Mouse (Mus musculus) central nervous system, embryonic 18 days (tissue): ENCODE measurements around the gene Cd151. TPM values are rescaled to one million over a fixed set of nuclear protein-coding genes. Genes with fewer than 3 reads are reported as not detected.

Experiments used
- polyA plus RNA-seq: library from polyadenylated mRNA; depleted of rRNA; stranded (reverse); fragments of >200 nt; gene quantifications from 2 replicates; pipeline ENCODE4 v1.2.3, GENCODE M21; 2012; rRNA removed

Gene Cd151
- polyA plus RNA-seq = 92.5 and 94.0 TPM in 2 replicates

GRCm38 (mm10) chr7:141467230-141468030, at the start of gene Cd151:
TSS of gene Cd151 (plus strand) at chr7:141467392.

GRCm38 (mm10) chr7:141429310-141429709, 37.9 kb upstream of the Cd151 start, which contains the start of gene Cend1:
TSS of gene Cend1 (minus strand) at chr7:141429491.

GRCm38 (mm10) chr7:141437178-141438120, 29.7 kb upstream of the Cd151 start, which contains the start of gene Slc25a22:
TSS of gene Slc25a22 (minus strand) at chr7:141437892.

GRCm38 (mm10) chr7:141443828-141444237, 23.4 kb upstream of the Cd151 start, which contains the start of gene Pidd1:
TSS of gene Pidd1 (minus strand) at chr7:141444025.

GRCm38 (mm10) chr7:141447110-141447991, 19.8 kb upstream of the Cd151 start, which contains the start of gene Rplp2:
TSS of gene Rplp2 (plus strand) at chr7:141447370.

DNA sequence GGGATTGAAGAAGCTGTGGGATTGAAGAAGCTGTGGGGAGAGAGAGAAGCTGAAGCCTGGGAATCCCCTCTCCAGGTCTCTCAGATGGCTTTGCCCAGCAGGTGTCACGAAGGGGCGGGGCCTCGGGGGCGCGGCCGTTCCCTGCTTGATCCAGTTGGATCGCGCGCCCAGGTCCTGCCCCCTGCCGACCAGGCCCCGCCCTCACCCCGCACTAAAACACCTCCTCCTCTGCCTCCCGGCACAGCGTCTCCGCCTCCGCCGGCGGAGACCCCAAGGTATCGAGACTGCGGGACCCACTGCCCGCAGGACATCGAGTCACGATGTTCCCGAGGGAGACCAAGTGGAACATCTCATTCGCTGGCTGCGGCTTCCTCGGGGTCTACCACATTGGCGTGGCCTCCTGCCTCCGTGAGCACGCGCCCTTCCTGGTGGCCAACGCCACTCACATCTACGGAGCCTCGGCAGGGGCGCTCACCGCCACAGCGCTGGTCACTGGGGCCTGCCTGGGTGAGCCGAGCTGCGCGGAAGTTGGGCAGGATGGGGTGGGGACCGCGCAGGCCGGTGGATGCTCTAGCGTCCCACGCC, 12.1 kb upstream of the Cd151 start, which contains the start of gene Pnpla2:
Gene Pnpla2, plus strand, starts transcription at position 232 of the 585 bp plus-strand sequence.

GRCm38 (mm10) chr7:141460391-141461113, 6.6 kb upstream of the Cd151 start, which contains the start of gene Cracr2b:
TSS of gene Cracr2b (plus strand) at chr7:141461094.

GRCm38 (mm10) chr7:141475011-141475804, 8.0 kb downstream of the Cd151 start, which contains the start of the genes Polr2l and Tspan4:
TSS of gene Polr2l (minus strand) at chr7:141475132.
TSS of gene Tspan4 (plus strand) at chr7:141475240.

Other genes starting within 250 kb of the Cd151 start
- 24.7 and 26.9 TPM in 2 replicates for gene Phrf1, start 238.6 kb upstream of the Cd151 start, polyA plus RNA-seq
- 4.2 and 6.9 TPM in 2 replicates for gene Irf7, start 200.9 kb upstream of the Cd151 start, polyA plus RNA-seq
- gene Cdhr5, start 190.6 kb upstream of the Cd151 start, polyA plus RNA-seq = 0.04 and 0.08 TPM in 2 replicates
- gene Sct, start 188.3 kb upstream of the Cd151 start, polyA plus RNA-seq = 1.5 and 2.2 TPM in 2 replicates
- 0.66 and 0.71 TPM in 2 replicates for gene Drd4, start 175.4 kb upstream of the Cd151 start, polyA plus RNA-seq
- 67.1 and 68.9 TPM in 2 replicates for gene Deaf1, start 139.7 kb upstream of the Cd151 start, polyA plus RNA-seq
- gene Tmem80, start 139.7 kb upstream of the Cd151 start, polyA plus RNA-seq = 53.0 TPM in 2 replicates
- gene Eps8l2, start 128.5 kb upstream of the Cd151 start, polyA plus RNA-seq = 1.3 and 3.0 TPM in 2 replicates
- 245 and 264 TPM in 2 replicates for gene Taldo1, start 75.2 kb upstream of the Cd151 start, polyA plus RNA-seq
- gene Gatd1, start 53.3 kb upstream of the Cd151 start, polyA plus RNA-seq = 69.5 and 71.9 TPM in 2 replicates
- 63.4 and 64.9 TPM in 2 replicates for gene Cend1, start 37.9 kb upstream of the Cd151 start, polyA plus RNA-seq
- gene Slc25a22, start 29.5 kb upstream of the Cd151 start, polyA plus RNA-seq = 166 and 178 TPM in 2 replicates
- 9.0 and 10.0 TPM in 2 replicates for gene Pidd1, start 23.4 kb upstream of the Cd151 start, polyA plus RNA-seq
- gene Rplp2, start 20.0 kb upstream of the Cd151 start, polyA plus RNA-seq = 868 and 877 TPM in 2 replicates
- 14.3 and 15.6 TPM in 2 replicates for gene Pnpla2, start 12.2 kb upstream of the Cd151 start, polyA plus RNA-seq
- 4.8 TPM in 2 replicates for gene Cracr2b, start 6.3 kb upstream of the Cd151 start, polyA plus RNA-seq
- gene Polr2l, start 7.7 kb downstream of the Cd151 start, polyA plus RNA-seq = 52.4 and 53.0 TPM in 2 replicates
- 56.0 and 60.4 TPM in 2 replicates for gene Tspan4, start 7.8 kb downstream of the Cd151 start, polyA plus RNA-seq
- gene Chid1, start 72.5 kb downstream of the Cd151 start, polyA plus RNA-seq = 37.0 and 39.7 TPM in 2 replicates
- gene Ap2a2, start 94.8 kb downstream of the Cd151 start, polyA plus RNA-seq = 49.9 and 53.1 TPM in 2 replicates
- gene Muc6, start 187.9 kb downstream of the Cd151 start, polyA plus RNA-seq = 0.03 TPM in 2 replicates
- 0.87 and 0.89 TPM in 2 replicates for gene Muc2, start 222.9 kb downstream of the Cd151 start, polyA plus RNA-seq